Mouse (Mus musculus): ENCODE measurements around the gene Btbd35f17.
"Not testable (repeated sequence)": the region's sequence is repeated elsewhere in the genome, so short reads cannot be mapped to it uniquely, and the experiment has no call there.

Btbd35f17 gene

DNA sequence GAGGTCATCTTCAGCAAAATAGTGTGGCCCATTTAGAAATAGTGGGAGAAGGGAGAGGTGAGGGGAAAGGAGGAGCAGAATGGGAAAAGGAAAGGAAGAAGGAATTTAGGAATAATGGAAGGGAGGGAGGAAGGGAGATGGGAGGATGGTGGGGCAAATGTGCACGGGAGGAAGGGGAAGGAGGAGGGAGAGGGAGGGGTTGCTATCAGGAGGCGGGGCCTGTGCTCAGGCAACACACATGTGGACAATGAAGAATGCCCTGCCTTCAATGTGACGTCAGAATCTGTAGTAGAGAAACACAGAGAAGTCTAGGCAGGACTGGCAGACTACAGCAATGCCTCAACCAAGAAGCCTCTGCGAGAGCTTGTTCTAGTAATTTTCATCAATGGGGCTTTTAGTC lies at the start of gene Btbd35f17:
TSS of gene Btbd35f17 (plus strand) at position 301 of the 400 bp plus-strand sequence.
- not testable (repeated sequence) for DNase-seq (ENCODE audit: low spot score)
